Comparison of ENCODE assay signal across 11 mouse cellular contexts in the genomic region with DNA sequence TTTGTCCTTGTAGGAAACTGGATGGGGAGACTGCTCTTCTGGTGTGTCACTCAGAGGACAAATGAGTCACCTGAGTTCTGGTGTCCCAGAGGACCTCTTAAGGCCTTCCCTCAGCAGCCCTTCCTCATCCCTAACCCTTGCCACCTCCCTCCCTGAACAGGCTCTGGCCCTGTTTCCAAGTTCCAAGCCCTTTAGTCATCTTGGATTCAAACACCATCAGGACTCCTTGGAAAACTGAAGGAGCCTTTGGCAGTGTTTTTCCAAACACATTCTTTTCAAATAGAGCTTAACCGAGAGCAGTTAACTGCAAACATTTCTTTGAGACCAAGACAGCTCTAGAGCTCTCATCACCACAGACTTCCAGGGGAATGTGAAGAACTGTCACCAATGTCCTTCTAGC. TPM values are rescaled to one million over a fixed set of nuclear protein-coding genes. Genes with fewer than 3 reads are reported as not detected.
A peak's percentile ranks its signal among the peaks of the same experiment; 100 is the strongest.
DNase-seq lines count a peak whose midpoint lies in the region; ATAC-seq and TF ChIP-seq lines count a peak whose summit lies in the region.
"Had no signal": no experiment of that assay in that cellular context is flagged by ENCODE, and none has a peak within 500 bp of the region (broad histone marks: within the 10 kb centered on the region; RNA-seq: fewer than 3 reads in every experiment).

No protein-coding gene starts in this region.

- 0 out of 2 replicates have a peak overlapping the region, but pooled peaks have one; percentile 12 for H3K27ac ChIP-seq in ES-Bruce4 (ENCODE audit: insufficient read depth, low read length)
- peak overlapping the region; percentile 60; the same call in 1 of the 2 replicates for H3K27ac ChIP-seq in heart, embryonic 16.5 days (ENCODE audit: low read length)
- H3K27ac ChIP-seq in forebrain, embryonic 15.5 days (replicated peaks): no peak overlapping the region

- no peak overlapping the region for H3K4me2 ChIP-seq in heart, embryonic 16.5 days (ENCODE audit: low read depth, low read length)
- H3K4me2 ChIP-seq in forebrain, embryonic 15.5 days (replicated peaks): no peak overlapping the region

- peak; percentile 64 for DNase-seq in adrenal gland, adult 2 months
- no peak for DNase-seq in adrenal gland, postnatal 25 days
- peak; percentile 71 for DNase-seq in lung, postnatal 25 days (ENCODE audit: low spot score)
- no peak for DNase-seq in left cerebral cortex, postnatal 10 days (ENCODE audit: extremely low spot score in 1 of 2, low spot score in 2 of 2)
- DNase-seq: cerebellum, adult 8-10 months; liver had no signal

- 54% methylated on average over 1 of the region's 1 CpGs for WGBS in heart, embryonic 16.5 days
- 69% methylated on average over 1 of the region's 1 CpGs for WGBS in forebrain, embryonic 15.5 days

- H3K4me3 ChIP-seq in ES-Bruce4 (ENCODE audit: low read depth, low read length): no peak overlapping the region
- H3K4me3 ChIP-seq in heart, embryonic 16.5 days (ENCODE audit: low read length): no peak overlapping the region
- H3K4me3 ChIP-seq in forebrain, embryonic 15.5 days: no peak overlapping the region

- no peak for TF ChIP-seq CTCF in ES-Bruce4 (IDR thresholded peaks at IDR 0.05; ENCODE audit: low read depth, low read length)

- intact Hi-C loops in left cerebral cortex, postnatal 10 days (cut with DNase I): no loop called here

- no peak for TF ChIP-seq EP300 in ES-Bruce4 (IDR thresholded peaks at IDR 0.05; ENCODE audit: insufficient read depth, low read depth, low read length)

- no peak overlapping the region for H3K9ac ChIP-seq in ES-Bruce4 (ENCODE audit: low read depth, poor library complexity, severe bottlenecking)
- no peak overlapping the region for H3K9ac ChIP-seq in heart, embryonic 16.5 days (ENCODE audit: low read length)
- no peak overlapping the region for H3K9ac ChIP-seq in forebrain, embryonic 15.5 days (replicated peaks)

- peak; percentile 35 for ATAC-seq in heart, embryonic 16.5 days (replicated peaks; ENCODE audit: extremely low read depth, insufficient read depth, low FRiP score)
- no peak for ATAC-seq in forebrain, embryonic 15.5 days (replicated peaks)
- no peak for ATAC-seq in inflammation-experienced regulatory T-cells, adult 6 months

- no peaks in the 10 kb centered on the region for H3K9me3 ChIP-seq in ES-Bruce4 (replicated peaks; ENCODE audit: control insufficient read depth, insufficient read depth, low read length, poor library complexity, severe bottlenecking)
- no peaks in the 10 kb centered on the region for H3K9me3 ChIP-seq in heart, embryonic 16.5 days (replicated peaks; ENCODE audit: control insufficient read depth, low read length)
- H3K9me3 ChIP-seq in forebrain, embryonic 15.5 days: no peaks in the 10 kb centered on the region

- TF ChIP-seq POLR2A in ES-Bruce4 (IDR thresholded peaks at IDR 0.05; ENCODE audit: insufficient read depth, low read length): no peak

- H3K4me1 ChIP-seq in ES-Bruce4 (ENCODE audit: control insufficient read depth, insufficient read depth, low read length): peaks cover 6% of the 10 kb centered on the region
- no peaks in the 10 kb centered on the region for H3K4me1 ChIP-seq in heart, embryonic 16.5 days (ENCODE audit: control insufficient read depth, insufficient read depth, low read length)
- no peaks in the 10 kb centered on the region for H3K4me1 ChIP-seq in forebrain, embryonic 15.5 days

- H3K36me3 ChIP-seq in ES-Bruce4 (ENCODE audit: control insufficient read depth, insufficient read depth, low read length, poor library complexity, severe bottlenecking): no peaks in the 10 kb centered on the region
- H3K36me3 ChIP-seq in heart, embryonic 16.5 days (ENCODE audit: control insufficient read depth, insufficient read depth): no peaks in the 10 kb centered on the region
- H3K36me3 ChIP-seq in forebrain, embryonic 15.5 days: no peaks in the 10 kb centered on the region

- no peaks in the 10 kb centered on the region for H3K27me3 ChIP-seq in ES-Bruce4 (ENCODE audit: control insufficient read depth, insufficient read depth, low read length, poor library complexity, severe bottlenecking)
- H3K27me3 ChIP-seq in heart, embryonic 16.5 days (ENCODE audit: control insufficient read depth, insufficient read depth, low read length): no peaks in the 10 kb centered on the region
- H3K27me3 ChIP-seq in forebrain, embryonic 15.5 days: no peaks in the 10 kb centered on the region

RNA-seq across cellular contexts. Expression of gene Tnfrsf1b, which starts 26.1 kb away (rescaled TPM):
- total RNA-seq in adrenal gland, adult 2 months (2021): 10 to 100 TPM in 1 of 2 experiments, 1 to 10 TPM in 1; 6.9 to 10.6 TPM
- 13.2 and 14.7 TPM in 2 replicates for polyA plus RNA-seq in adrenal gland, adult 2 months (2012; rRNA removed)
- 4.9 and 7.2 TPM in 2 replicates for total RNA-seq in adrenal gland, postnatal 25 days (2021)
- polyA plus RNA-seq in ES-Bruce4 (2011; ENCODE audit: insufficient read depth, insufficient read length, low read depth, missing spikeins): 3.9 and 4.7 TPM in 2 replicates
- polyA plus RNA-seq in heart, embryonic 16.5 days (2015; fragmentation: Nextera tagmentation; extraction: Ambion mirVana): 4.1 and 5.2 TPM in 2 replicates
- polyA plus RNA-seq in forebrain, embryonic 15.5 days (2015; fragmentation: Nextera tagmentation; extraction: Ambion mirVana): 1.8 and 2.5 TPM in 2 replicates
- 100 to 1,000 TPM in 1 of 3 experiments, 10 to 100 TPM in 2; 83.9 to 124 (median 98.2) TPM for polyA plus RNA-seq in inflammation-experienced regulatory T-cells, adult 6 months (2017; shearing (Covaris generic))
- total RNA-seq in left cerebral cortex, postnatal 10 days (2021): 1 to 10 TPM; 2.8 to 3.6 TPM

RNA-seq across cellular contexts. Expression of gene Tnfrsf8, which starts 42.2 kb away (rescaled TPM):
- under 1 TPM; 0.28 to 0.40 TPM for total RNA-seq in adrenal gland, adult 2 months (2021)
- 0.25 and 0.28 TPM in 2 replicates for polyA plus RNA-seq in adrenal gland, adult 2 months (2012; rRNA removed)
- 0.29 and 0.43 TPM in 2 replicates for total RNA-seq in adrenal gland, postnatal 25 days (2021)
- polyA plus RNA-seq in ES-Bruce4 (2011; ENCODE audit: insufficient read depth, insufficient read length, low read depth, missing spikeins): 0.46 and 0.47 TPM in 2 replicates
- 1.3 and 4.3 TPM in 2 replicates for polyA plus RNA-seq in heart, embryonic 16.5 days (2015; fragmentation: Nextera tagmentation; extraction: Ambion mirVana)
- polyA plus RNA-seq in forebrain, embryonic 15.5 days (2015; fragmentation: Nextera tagmentation; extraction: Ambion mirVana): 0.09 and 0.38 TPM in 2 replicates
- 10 to 100 TPM; 10.4 to 16.8 (median 14.5) TPM for polyA plus RNA-seq in inflammation-experienced regulatory T-cells, adult 6 months (2017; shearing (Covaris generic))
- total RNA-seq in left cerebral cortex, postnatal 10 days (2021): under 1 TPM; 0.83 to 0.99 TPM
- polyA plus RNA-seq: intestine, embryonic 14.5 days had no signal

Comparison
In these comparisons a context has a peak if more than half of its experiments do, and no peak if none do; other contexts are left out.
1. DNase-seq: peak in adrenal gland, adult 2 months (single experiment) and lung, postnatal 25 days (single experiment); none in adrenal gland, postnatal 25 days (single experiment) and left cerebral cortex, postnatal 10 days (0 of 2).